19 mouse cellular contexts compared by ENCODE assay signal in genomic region chr7:84534632-84535031, GRCm38 (mm10). TPM values are rescaled to one million over a fixed set of nuclear protein-coding genes. Genes with fewer than 3 reads are reported as not detected.
DNase-seq lines count a peak whose midpoint lies in the region; ATAC-seq lines count a peak whose summit lies in the region.
"Had no signal": no experiment of that assay in that cellular context is flagged by ENCODE, and none has a peak within 500 bp of the region (broad histone marks: within the 10 kb centered on the region; RNA-seq: fewer than 3 reads in every experiment).

No protein-coding gene starts in this region.

- ATAC-seq in frontal cortex, adult (ENCODE audit: low TSS enrichment): peak; percentile 77
- ATAC-seq: forebrain, embryonic 13.5 days; forebrain, embryonic 16.5 days; hindbrain, embryonic 16.5 days; intestine, embryonic 15.5 days; Patski had no signal

- peak; percentile 9 for DNase-seq in cerebellum, adult 11-12 months
- DNase-seq in cerebellum, adult 8-10 months: no peak
- no peak for DNase-seq in frontal cortex, postnatal 14 days (ENCODE audit: low spot score in 2 of 2)
- DNase-seq in left cerebral cortex, adult 11 months (ENCODE audit: low spot score): peak; percentile 6
- DNase-seq in left cerebral cortex, postnatal 4 days: no peak
- DNase-seq in testis, postnatal 10 days (ENCODE audit: low spot score): no peak
- DNase-seq: adrenal gland, postnatal 10 days; adrenal gland, postnatal 36 days; B cell, adult 2 months; gastrocnemius, postnatal 25 days; heart, adult 18-20 months; heart, postnatal 10 days; heart, postnatal 36 days had no signal

- intact Hi-C loops in left cerebral cortex, postnatal 4 days (cut with DNase I): no loop called here

RNA-seq across cellular contexts. Expression of gene Gm2115, which starts 5.9 kb away (rescaled TPM):
- 1 to 10 TPM in 1 of 2 experiments, under 1 TPM in 1; 0.82 to 1.1 TPM for total RNA-seq in left cerebral cortex, postnatal 4 days (2021)

Comparison
In these comparisons a context has a peak if more than half of its experiments do, and no peak if none do; other contexts are left out.
1. DNase-seq: peak in cerebellum, adult 11-12 months (single experiment) and left cerebral cortex, adult 11 months (single experiment); none in cerebellum, adult 8-10 months (single experiment), frontal cortex, postnatal 14 days (0 of 2), left cerebral cortex, postnatal 4 days (single experiment) and testis, postnatal 10 days (single experiment).